Mouse (Mus musculus) heart, embryonic 10.5 days (tissue): ENCODE measurements at regions not wholly inside any gene's neighbourhood (a gene's known extent, or its start where the extent isn't known, plus 50 kb on each side); places are given as distances from the start of the nearest gene placed in this dataset.

Experiments used
- DNase-seq: peaks from one replicate; pipeline ENCODE4 v3.0.0-alpha.2; 2017; ENCODE audit warnings: low spot score
- H3K27ac ChIP-seq: fragments of 300-500 bp; sonication (generic); 2 replicates; pipeline ENCODE4 v1.5.1; 2016; ENCODE audit warnings: mild to moderate bottlenecking
- H3K27me3 ChIP-seq: fragments of 300-500 bp; sonication (generic); 2 replicates; pipeline ENCODE4 v1.6.1; 2016; ENCODE audit warnings: mild to moderate bottlenecking; ENCODE audit not compliant: poor library complexity, insufficient read depth, severe bottlenecking
- H3K36me3 ChIP-seq: fragments of 300-500 bp; sonication (generic); 2 replicates; pipeline ENCODE4 v1.6.1; 2016; ENCODE audit warnings: mild to moderate bottlenecking, moderate library complexity
- H3K4me1 ChIP-seq: fragments of 300-500 bp; sonication (generic); 2 replicates; pipeline ENCODE4 v1.6.1; 2016; ENCODE audit warnings: mild to moderate bottlenecking
- H3K4me3 ChIP-seq: fragments of 300-500 bp; sonication (generic); 2 replicates; pipeline ENCODE4 v1.5.1; 2016; ENCODE audit warnings: mild to moderate bottlenecking, moderate library complexity
- H3K9me3 ChIP-seq: fragments of 300-500 bp; sonication (generic); 2 replicates; pipeline ENCODE4 v1.6.1; 2016; ENCODE audit warnings: mild to moderate bottlenecking, moderate library complexity
- WGBS: fragments of 180-500 bp; shearing (Covaris S2); methylation state at CpG from one replicate; pipeline ENCODE4 v1.1.7; 2016; 5-methylcytosine and 5-hydroxymethylcytosine counted together

DNA sequence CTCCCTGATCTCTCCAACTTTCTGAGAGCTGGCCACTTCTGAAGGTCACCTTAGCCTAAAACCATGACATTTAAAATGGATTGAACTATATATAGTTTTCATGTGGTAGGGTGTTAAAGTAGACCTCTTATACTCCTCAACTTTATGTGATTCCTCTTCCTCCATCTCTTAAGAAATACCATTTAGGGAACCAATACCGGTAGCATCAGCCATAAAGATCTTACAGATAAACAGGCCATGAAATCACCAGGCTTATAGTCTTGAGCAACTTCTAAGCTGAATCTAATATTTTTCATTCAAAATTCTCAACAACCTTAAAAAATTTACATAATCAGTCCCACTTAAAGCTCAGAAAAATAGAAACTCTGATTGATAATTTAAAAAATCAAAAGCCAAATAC is 56.2 kb downstream of the Rpl36a-ps1 start:
- WGBS = 81% methylated on average over 1 of the region's 1 CpGs
- no peaks in the 10 kb centered on the region for H3K36me3 ChIP-seq
- no peak overlapping the region for H3K4me3 ChIP-seq
- H3K27ac ChIP-seq = no peak overlapping the region
- H3K27me3 ChIP-seq = no peaks in the 10 kb centered on the region
- H3K9me3 ChIP-seq = no peaks in the 10 kb centered on the region
- no peaks in the 10 kb centered on the region; the same call in 1 of the 2 replicates for H3K4me1 ChIP-seq
- no peak for DNase-seq

DNA sequence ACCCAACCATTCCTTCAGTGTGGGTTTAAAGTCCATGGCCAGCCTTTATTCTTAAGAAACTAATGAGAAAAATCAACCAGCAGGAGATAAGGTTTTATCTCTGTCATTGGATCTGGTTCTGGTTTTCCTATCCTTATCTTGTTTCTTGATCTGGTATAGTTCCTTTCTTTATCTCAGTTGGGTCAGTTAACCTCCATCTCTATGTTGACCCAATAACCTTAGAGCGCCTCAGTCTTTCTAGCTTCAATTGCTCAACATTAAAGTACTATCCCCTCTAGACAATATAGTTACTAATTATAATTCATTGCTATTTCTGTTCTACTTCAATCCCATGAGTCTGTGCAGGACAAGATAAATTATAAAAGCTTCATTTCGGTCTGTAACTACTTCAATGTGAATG is 56.7 kb downstream of the Rpl36a-ps1 start:
- 82% methylated on average over 2 of the region's 2 CpGs for WGBS

DNA sequence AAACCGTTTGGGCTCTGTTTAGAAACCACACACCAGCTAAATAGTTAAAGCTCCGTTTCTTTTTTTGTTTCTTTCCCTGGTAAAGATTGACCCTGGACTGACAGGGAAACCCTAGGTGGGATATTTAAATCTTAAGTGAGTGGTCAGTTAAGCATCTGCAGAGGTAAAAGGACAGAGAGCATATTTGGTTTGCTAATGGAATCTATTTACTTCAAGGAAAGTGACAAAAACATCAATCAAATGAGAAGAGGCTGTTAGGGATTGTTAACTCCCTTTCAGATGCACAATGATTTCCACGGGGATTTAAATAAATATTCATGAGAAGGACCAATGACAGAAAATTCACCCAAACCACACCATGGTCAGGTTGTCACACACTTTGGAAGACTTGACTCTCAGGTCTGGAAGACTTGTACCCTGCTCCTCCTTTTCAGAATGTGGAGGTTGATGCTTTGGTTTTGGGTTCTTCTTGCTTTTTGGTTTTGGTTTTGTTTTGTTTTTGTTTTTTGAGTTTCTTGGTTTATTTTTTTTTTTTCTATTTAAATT is 60.7 kb downstream of the Rpl36a-ps1 start:
- 24% methylated on average over 3 of the region's 3 CpGs for WGBS

More for the DNA sequence above, 56.7 kb downstream of the Rpl36a-ps1 start:
- H3K36me3 ChIP-seq = no peaks in the 10 kb centered on the region
- no peak overlapping the region for H3K4me3 ChIP-seq
- no peaks in the 10 kb centered on the region; the same call in 1 of the 2 replicates for H3K4me1 ChIP-seq
- no peak for DNase-seq
- H3K27me3 ChIP-seq = no peaks in the 10 kb centered on the region
- H3K9me3 ChIP-seq = no peaks in the 10 kb centered on the region
- H3K27ac ChIP-seq = no peak overlapping the region

DNA sequence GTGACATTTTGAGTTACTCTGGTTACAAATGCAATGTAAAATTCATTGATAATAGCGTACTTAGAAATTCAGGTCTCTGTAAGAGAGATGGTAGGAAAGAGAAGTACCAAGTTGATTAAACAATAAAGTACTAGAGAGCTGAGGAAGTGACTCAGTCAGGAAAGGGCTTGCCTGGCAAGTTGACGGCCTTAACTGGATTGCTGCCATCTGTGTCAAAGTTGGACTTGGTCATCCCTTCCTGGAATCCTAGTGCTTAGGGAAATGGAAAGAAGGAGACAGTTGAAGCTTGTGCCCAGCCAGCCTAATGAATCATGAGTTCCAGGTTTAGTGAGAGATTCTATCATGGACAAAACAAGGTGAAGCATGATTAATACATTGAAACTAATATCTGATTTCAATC is 64.8 kb downstream of the Rpl36a-ps1 start:
- WGBS = 65% methylated on average over 2 of the region's 2 CpGs

More for the DNA sequence above, 60.7 kb downstream of the Rpl36a-ps1 start:
- Histone ChIP-seq H3K36me3 (no peaks in the 10 kb centered on the region), H3K4me3 (no peak overlapping the region), H3K27ac (no peak overlapping the region), H3K4me1 (no peaks in the 10 kb centered on the region; the same call in 1 of the 2 replicates), H3K27me3 (no peaks in the 10 kb centered on the region), H3K9me3 (no peaks in the 10 kb centered on the region)
- DNase-seq = no peak

DNA sequence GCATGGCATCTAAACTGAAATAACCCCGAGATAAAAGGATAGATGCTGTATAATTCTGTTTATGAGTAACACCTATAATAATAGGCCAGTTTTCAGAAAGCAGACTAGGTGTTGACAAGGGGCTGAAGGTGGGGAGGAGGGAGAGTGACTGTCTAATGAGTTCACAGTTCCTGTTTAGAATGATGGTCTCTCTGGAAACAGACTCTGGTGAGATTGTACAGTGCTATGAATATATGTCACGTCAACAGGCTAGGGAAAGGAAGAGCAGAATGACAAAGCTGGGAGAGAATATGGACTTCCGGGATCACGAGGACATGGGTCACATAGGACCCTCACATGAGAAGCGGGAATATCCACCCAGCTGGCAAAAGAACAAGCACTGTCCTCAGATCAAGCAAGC is 85.9 kb downstream of the Rpl36a-ps1 start:
- H3K36me3 ChIP-seq = no peaks in the 10 kb centered on the region
- no peaks in the 10 kb centered on the region for H3K4me1 ChIP-seq
- H3K27ac ChIP-seq = no peak overlapping the region
- H3K27me3 ChIP-seq = no peaks in the 10 kb centered on the region
- no peak for DNase-seq
- no peaks in the 10 kb centered on the region for H3K9me3 ChIP-seq
- WGBS = 73% methylated on average over 5 of the region's 5 CpGs
- H3K4me3 ChIP-seq = no peak overlapping the region

More for the DNA sequence above, 64.8 kb downstream of the Rpl36a-ps1 start:
- H3K36me3 ChIP-seq = no peaks in the 10 kb centered on the region
- H3K27ac ChIP-seq = no peak overlapping the region
- no peaks in the 10 kb centered on the region for H3K4me1 ChIP-seq
- no peak overlapping the region for H3K4me3 ChIP-seq
- no peak for DNase-seq
- no peaks in the 10 kb centered on the region for H3K27me3 ChIP-seq
- H3K9me3 ChIP-seq = no peaks in the 10 kb centered on the region

DNA sequence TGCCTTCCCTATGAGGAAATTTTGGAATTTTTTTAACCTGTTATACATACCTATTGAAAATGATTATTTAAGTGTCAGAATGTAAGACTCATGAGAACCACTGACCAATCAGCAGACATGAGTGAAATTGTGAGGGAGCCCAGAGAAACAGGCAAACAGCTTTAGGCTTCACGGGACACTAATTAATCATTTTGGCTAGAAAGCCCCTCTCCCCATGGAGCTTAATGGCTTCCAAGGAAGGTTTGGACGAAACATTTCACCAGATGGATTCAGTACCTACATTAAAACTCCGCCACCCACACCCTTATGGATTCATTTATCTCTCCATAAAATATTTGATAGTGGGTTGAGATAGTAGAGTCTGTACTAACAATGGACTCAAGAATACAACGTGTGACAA is 95.2 kb downstream of the Rpl36a-ps1 start:
- Histone ChIP-seq H3K4me1 (no peaks in the 10 kb centered on the region), H3K36me3 (no peaks in the 10 kb centered on the region), H3K9me3 (no peaks in the 10 kb centered on the region), H3K27me3 (no peaks in the 10 kb centered on the region), H3K4me3 (no peak overlapping the region), H3K27ac (no peak overlapping the region)
- no peak for DNase-seq
- WGBS = 81% methylated on average over 4 of the region's 4 CpGs

DNA sequence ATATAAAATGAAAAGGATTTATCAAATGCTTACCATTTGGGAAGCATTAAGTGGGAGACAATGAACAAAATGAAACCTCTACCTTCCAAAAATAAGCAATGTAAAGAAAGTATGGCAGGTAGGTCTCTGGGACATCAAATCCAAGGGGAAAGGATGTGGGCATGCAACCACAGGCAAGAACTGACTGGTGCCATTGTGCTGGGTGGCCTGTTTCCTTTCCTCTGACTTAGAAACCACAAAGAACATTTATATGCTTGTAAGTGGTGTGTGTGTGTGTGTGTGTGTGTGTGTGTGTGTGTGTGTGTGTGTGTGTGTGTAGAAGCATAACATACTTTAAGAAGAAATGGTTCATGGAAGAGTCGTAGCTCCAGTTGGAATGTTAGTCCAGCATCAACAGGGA is 96.7 kb downstream of the Rpl36a-ps1 start:
- no peak for DNase-seq
- Histone ChIP-seq H3K4me3 (no peak overlapping the region), H3K9me3 (no peaks in the 10 kb centered on the region), H3K27ac (no peak overlapping the region), H3K36me3 (no peaks in the 10 kb centered on the region), H3K4me1 (no peaks in the 10 kb centered on the region), H3K27me3 (no peaks in the 10 kb centered on the region)
- WGBS = 100% methylated on average over 1 of the region's 1 CpGs

DNA sequence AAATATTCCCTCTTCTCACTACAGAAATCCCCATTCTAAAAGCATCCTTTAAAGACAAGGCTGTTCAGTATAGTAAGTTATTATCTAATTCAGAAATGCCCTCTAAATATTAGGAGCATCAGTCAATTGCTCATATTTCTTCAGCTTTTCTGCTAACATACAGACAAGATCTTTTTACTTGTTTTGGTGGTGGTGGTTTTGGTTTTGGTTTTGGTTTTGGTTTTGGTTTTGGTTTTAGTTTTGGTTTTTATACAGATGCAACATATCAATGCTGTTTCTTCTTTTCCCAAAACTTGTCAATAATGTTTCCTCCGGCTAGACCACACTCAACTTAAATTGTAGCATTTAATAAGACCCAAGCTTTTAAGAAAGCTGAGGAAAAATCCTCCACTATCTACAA is 98.2 kb downstream of the Rpl36a-ps1 start:
- no peaks in the 10 kb centered on the region for H3K27me3 ChIP-seq
- DNase-seq = no peak
- H3K4me3 ChIP-seq = no peak overlapping the region
- H3K27ac ChIP-seq = no peak overlapping the region
- H3K9me3 ChIP-seq = no peaks in the 10 kb centered on the region
- WGBS = 91% methylated on average over 1 of the region's 1 CpGs
- H3K4me1 ChIP-seq = no peaks in the 10 kb centered on the region
- no peaks in the 10 kb centered on the region for H3K36me3 ChIP-seq

DNA sequence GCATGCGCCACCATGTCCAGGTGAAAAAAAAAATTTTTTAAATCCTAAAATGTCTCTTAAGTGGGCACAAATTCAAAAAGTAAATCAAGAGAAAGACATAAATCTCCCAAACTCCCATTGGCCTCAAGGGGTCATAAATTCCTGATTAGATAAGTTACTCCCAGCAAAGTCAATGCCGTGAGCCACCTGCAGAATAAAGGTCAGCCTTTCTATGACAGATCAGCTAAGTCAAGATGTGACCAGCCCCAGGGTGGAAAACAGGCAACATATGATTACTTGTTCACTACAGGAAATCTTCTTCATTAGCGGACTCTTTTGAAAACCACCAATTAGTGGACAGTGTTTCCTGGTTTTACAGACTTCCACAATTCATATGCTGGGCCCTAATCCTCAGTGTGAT is 101.4 kb downstream of the Rpl36a-ps1 start:
- H3K27ac ChIP-seq = no peak overlapping the region
- DNase-seq = no peak
- no peaks in the 10 kb centered on the region for H3K4me1 ChIP-seq
- no peaks in the 10 kb centered on the region for H3K9me3 ChIP-seq
- 89% methylated on average over 3 of the region's 3 CpGs for WGBS
- H3K4me3 ChIP-seq = no peak overlapping the region
- H3K27me3 ChIP-seq = no peaks in the 10 kb centered on the region
- H3K36me3 ChIP-seq = no peaks in the 10 kb centered on the region

DNA sequence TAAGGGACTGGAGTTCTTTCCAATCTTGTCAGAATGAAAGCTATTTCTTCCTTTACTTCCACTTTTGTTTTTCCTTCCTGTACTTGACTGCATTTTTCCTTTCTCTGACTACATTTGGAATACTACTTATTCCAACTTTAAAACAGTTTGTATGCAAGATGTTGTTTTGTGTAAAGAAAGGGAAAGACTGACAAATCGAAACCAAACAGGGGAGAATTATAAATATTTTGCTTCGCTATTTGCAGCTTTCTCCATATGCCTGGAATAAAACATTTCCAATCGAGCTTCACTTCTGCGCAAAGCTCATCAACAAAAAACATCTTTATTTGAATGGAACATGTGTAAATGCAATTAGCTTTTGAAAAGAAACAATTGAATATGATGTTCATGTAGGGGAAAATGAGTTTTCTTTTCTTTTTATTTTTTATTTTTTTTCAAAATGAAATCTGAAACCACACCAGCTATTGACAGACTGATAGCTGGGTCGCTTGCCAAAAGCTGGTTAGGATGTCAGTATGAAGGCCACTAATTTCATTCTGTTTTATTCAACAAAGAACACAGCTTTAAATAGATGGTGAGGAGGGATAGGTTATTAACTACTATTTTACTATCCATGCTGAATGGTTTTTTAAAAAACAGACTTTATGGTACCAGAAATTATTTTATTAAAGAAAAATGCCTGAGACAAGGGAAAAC is 102.7 kb downstream of the Rpl36a-ps1 start:
- no peaks in the 10 kb centered on the region for H3K27me3 ChIP-seq
- DNase-seq = no peak
- H3K27ac ChIP-seq = no peak overlapping the region
- WGBS = 73% methylated on average over 5 of the region's 5 CpGs
- no peaks in the 10 kb centered on the region for H3K9me3 ChIP-seq
- H3K4me3 ChIP-seq = no peak overlapping the region
- H3K4me1 ChIP-seq = no peaks in the 10 kb centered on the region
- H3K36me3 ChIP-seq = no peaks in the 10 kb centered on the region

DNA sequence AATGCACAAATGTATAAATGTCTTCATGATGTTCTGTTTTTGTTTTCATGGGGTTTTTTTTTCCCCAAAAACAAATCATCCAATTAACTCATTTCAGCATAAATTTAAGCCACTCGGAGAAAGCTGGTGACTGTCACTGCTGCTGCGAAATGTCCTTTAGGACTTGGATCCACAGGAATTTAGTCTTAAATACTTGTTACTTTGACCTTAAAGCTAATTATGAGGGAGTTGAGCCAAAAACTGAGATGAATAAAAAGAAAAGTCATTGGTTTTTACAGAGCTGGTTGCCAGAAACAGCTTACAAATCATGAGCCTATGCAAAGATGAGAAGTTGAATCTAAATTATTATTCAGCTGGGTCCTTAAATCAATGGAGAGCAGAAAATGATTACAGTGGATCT is 106.5 kb downstream of the Rpl36a-ps1 start:
- no peak for DNase-seq
- H3K4me3 ChIP-seq = no peak overlapping the region
- H3K9me3 ChIP-seq = no peaks in the 10 kb centered on the region
- H3K27me3 ChIP-seq = no peaks in the 10 kb centered on the region
- H3K36me3 ChIP-seq = no peaks in the 10 kb centered on the region
- H3K4me1 ChIP-seq = no peaks in the 10 kb centered on the region
- H3K27ac ChIP-seq = no peak overlapping the region
- WGBS = 81% methylated on average over 2 of the region's 2 CpGs

DNA sequence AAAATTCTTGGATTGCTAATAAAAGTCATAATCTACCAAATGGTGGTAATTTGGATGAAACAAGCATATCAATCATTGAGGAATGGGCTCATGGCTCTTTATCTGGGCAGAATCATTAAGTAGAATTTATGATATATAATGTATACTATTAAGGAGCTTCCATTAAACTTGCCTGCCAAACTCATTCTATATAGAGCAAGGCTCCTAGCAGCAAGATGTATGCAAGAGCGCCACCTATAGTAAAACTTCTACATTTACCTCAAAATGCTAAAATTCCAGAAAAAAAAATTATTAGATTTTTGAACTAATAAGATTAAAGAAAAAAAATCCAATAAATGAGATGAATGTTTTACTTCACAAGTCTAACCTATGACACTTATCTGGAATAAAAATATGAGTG is 107.1 kb downstream of the Rpl36a-ps1 start:
- WGBS = 7% methylated on average over 1 of the region's 1 CpGs
- no peak overlapping the region for H3K27ac ChIP-seq
- DNase-seq = no peak
- H3K36me3 ChIP-seq = no peaks in the 10 kb centered on the region
- H3K4me3 ChIP-seq = no peak overlapping the region
- H3K4me1 ChIP-seq = no peaks in the 10 kb centered on the region
- H3K27me3 ChIP-seq = no peaks in the 10 kb centered on the region
- H3K9me3 ChIP-seq = no peaks in the 10 kb centered on the region

DNA sequence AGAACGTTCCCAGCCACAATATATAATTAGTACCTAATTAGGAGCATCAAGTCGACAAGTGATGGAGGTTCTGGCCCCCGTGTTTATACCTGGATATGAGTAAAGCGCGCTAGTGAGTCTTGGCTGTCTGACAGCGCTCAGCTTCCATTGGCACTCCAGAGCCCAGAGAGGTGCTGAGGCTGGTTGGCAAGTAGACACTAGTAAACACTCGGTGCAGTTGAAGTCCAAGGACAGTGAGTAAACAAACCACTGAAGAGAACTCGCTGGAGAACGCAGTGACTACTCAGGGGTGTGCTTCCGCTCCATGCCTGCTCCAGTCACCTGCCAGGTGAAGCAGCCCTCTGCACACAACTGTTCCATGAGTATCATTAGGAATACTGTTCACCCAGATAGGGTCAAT is 111.5 kb downstream of the Rpl36a-ps1 start:
- no peaks in the 10 kb centered on the region for H3K4me1 ChIP-seq
- no peak overlapping the region for H3K27ac ChIP-seq
- no peaks in the 10 kb centered on the region for H3K36me3 ChIP-seq
- H3K27me3 ChIP-seq = no peaks in the 10 kb centered on the region
- H3K4me3 ChIP-seq = no peak overlapping the region
- 87% methylated on average over 10 of the region's 10 CpGs for WGBS
- DNase-seq = no peak
- no peaks in the 10 kb centered on the region for H3K9me3 ChIP-seq

DNA sequence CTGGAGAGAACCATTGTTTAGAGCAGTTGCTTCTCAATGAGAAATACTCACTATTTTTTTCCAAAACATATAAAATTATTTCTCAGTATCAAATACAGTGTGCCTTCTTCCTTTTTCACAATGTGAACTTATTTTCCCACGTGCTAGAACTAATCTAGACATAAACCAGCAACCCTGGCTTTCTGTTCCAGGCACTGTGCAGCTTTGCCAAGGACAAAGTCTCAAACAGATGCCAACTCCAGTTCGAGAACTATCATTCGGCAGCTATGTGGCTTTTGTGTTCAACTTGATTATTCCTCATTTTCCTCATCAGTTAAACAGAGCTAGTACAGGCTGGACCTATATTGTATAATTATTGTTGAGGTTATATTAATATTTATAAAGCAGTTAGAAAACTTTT is 116.2 kb downstream of the Rpl36a-ps1 start:
- WGBS = 81% methylated on average over 3 of the region's 3 CpGs
- no peak for DNase-seq
- Histone ChIP-seq H3K27me3 (no peaks in the 10 kb centered on the region), H3K4me1 (no peaks in the 10 kb centered on the region), H3K36me3 (no peaks in the 10 kb centered on the region), H3K27ac (no peak overlapping the region), H3K9me3 (no peaks in the 10 kb centered on the region), H3K4me3 (no peak overlapping the region)
